Mouse (Mus musculus): ENCODE data around the gene Bbs4. TPM values are rescaled to one million over a fixed set of nuclear protein-coding genes. Genes with fewer than 3 reads are reported as not detected.
"Not testable (repeated sequence)": the region's sequence is repeated elsewhere in the genome, so short reads cannot be mapped to it uniquely, and the experiment has no call there.

Gene Bbs4
- 10.3 and 11.5 TPM in 2 replicates for polyA plus RNA-seq (2015; fragmentation: Nextera tagmentation; extraction: Ambion mirVana)

DNA sequence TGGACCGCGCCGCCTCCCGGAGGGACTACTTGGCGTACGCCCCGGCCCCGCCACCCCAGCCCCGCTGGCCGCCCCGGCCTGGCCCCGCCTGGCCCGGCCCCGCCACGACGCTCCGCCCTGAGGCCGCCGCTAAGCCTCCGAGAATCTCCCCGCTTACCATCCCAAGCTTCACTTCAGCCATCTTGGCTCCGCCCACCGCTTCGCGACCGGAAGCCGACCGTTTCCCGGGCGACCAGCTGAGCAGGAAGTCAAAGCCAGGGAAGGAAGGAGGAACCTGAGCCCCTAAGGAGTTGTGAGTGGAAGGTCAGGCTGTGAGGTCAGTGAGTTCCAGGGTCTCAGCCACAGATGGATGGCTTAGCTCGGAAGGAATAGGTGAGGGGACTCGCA is at the start of gene Bbs4:
Gene Bbs4 (minus strand): TSS at position 256 of the 387 bp plus-strand sequence.
- Histone ChIP-seq H3K9me3 (no peaks in the 10 kb centered on the region), H3K36me3 (no peaks in the 10 kb centered on the region), H3K27me3 (replicated peaks) (no peaks in the 10 kb centered on the region), H3K27ac (peak within 1 kb of the TSS; percentile 87), H3K4me1 (no peaks in the 10 kb centered on the region), H3K9ac (peak within 1 kb of the TSS; percentile 63), H3K4me3 (replicated peaks) (peak within 1 kb of the TSS; percentile 67), H3K4me2 (peak within 1 kb of the TSS; percentile 64)
- under 1% methylated on average over 32 of the region's 32 CpGs for WGBS
- ATAC-seq (ENCODE audit: insufficient read depth, low FRiP score, low read depth), result peak; percentile 98

- Histone ChIP-seq H3K4me3 (replicated peaks) (no peak overlapping the region), H3K4me2 (no peak overlapping the region), H3K9me3 (no peaks in the 10 kb centered on the region), H3K27ac (no peak overlapping the region), H3K36me3 (peaks cover 20% of the 10 kb centered on the region), H3K9ac (no peak overlapping the region), H3K27me3 (replicated peaks) (no peaks in the 10 kb centered on the region), H3K4me1 (no peaks in the 10 kb centered on the region)
- ATAC-seq (ENCODE audit: insufficient read depth, low FRiP score, low read depth), result no peak
- 73% methylated on average over 4 of the region's 4 CpGs for WGBS
Measured at GRCm38 (mm10) chr9:59389086-59389485, 35.8 kb upstream of the Bbs4 start.

GRCm38 (mm10) chr9:59388311-59388710 is 35.0 kb upstream of the Bbs4 start:
- 71% methylated on average over 1 of the region's 1 CpGs for WGBS
- Histone ChIP-seq H3K27me3 (replicated peaks) (no peaks in the 10 kb centered on the region), H3K27ac (no peak overlapping the region), H3K4me1 (no peaks in the 10 kb centered on the region), H3K9me3 (no peaks in the 10 kb centered on the region), H3K4me2 (no peak overlapping the region), H3K4me3 (replicated peaks) (no peak overlapping the region), H3K9ac (no peak overlapping the region), H3K36me3 (peaks cover 15% of the 10 kb centered on the region)
- no peak for ATAC-seq (ENCODE audit: insufficient read depth, low FRiP score, low read depth)

- peaks cover 8% of the 10 kb centered on the region; the same call in 1 of the 2 replicates for H3K36me3 ChIP-seq
- no peak for ATAC-seq (ENCODE audit: insufficient read depth, low FRiP score, low read depth)
- WGBS, result 50% methylated on average over 3 of the region's 3 CpGs
Measured at GRCm38 (mm10) chr9:59387461-59387860, 34.2 kb upstream of the Bbs4 start.

DNA sequence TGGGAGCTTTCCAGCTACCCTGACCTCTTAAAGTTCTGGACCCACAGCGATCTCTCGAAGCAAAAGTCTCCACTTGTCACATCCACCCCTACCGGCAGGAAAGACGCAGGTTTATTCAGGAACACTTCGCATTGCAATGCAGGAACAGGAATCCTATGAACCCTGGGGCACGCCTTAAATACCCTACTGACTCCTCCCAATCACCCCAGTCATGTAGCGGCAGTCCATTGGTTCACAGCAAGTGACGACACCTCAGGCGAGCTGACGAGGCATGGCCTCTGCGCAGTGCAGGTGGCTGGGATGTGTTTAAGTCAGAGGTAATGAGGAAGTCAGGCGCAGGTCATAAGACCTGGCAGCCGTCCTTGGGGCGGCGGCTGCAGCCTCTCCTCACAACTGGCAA is 22.3 kb upstream of the Bbs4 start:
- Histone ChIP-seq H3K9me3 (no peaks in the 10 kb centered on the region), H3K9ac (no peak overlapping the region), H3K4me3 (replicated peaks) (no peak overlapping the region), H3K4me1 (no peaks in the 10 kb centered on the region), H3K4me2 (no peak overlapping the region), H3K27me3 (replicated peaks) (no peaks in the 10 kb centered on the region), H3K36me3 (no peaks in the 10 kb centered on the region), H3K27ac (no peak overlapping the region)
- ATAC-seq (ENCODE audit: insufficient read depth, low FRiP score, low read depth), result no peak
- WGBS, result 91% methylated on average over 15 of the region's 15 CpGs

More at GRCm38 (mm10) chr9:59387461-59387860, 34.2 kb upstream of the Bbs4 start:
- no peak overlapping the region for H3K4me2 ChIP-seq
- no peaks in the 10 kb centered on the region for H3K9me3 ChIP-seq
- no peak overlapping the region for H3K27ac ChIP-seq
- H3K27me3 ChIP-seq (replicated peaks), result no peaks in the 10 kb centered on the region
- no peak overlapping the region for H3K4me3 ChIP-seq (replicated peaks)
- H3K4me1 ChIP-seq, result no peaks in the 10 kb centered on the region
- H3K9ac ChIP-seq, result no peak overlapping the region

- no peak overlapping the region for H3K9ac ChIP-seq
- no peak overlapping the region for H3K27ac ChIP-seq
- no peaks in the 10 kb centered on the region for H3K9me3 ChIP-seq
- no peaks in the 10 kb centered on the region for H3K27me3 ChIP-seq (replicated peaks)
- ATAC-seq (ENCODE audit: insufficient read depth, low FRiP score, low read depth), result no peak
- no peaks in the 10 kb centered on the region for H3K36me3 ChIP-seq
- H3K4me1 ChIP-seq, result no peaks in the 10 kb centered on the region
- no peak overlapping the region for H3K4me3 ChIP-seq (replicated peaks)
- no peak overlapping the region for H3K4me2 ChIP-seq
- WGBS, result 92% methylated on average over 9 of the region's 9 CpGs
Measured at GRCm38 (mm10) chr9:59369646-59370045, 16.3 kb upstream of the Bbs4 start.

DNA sequence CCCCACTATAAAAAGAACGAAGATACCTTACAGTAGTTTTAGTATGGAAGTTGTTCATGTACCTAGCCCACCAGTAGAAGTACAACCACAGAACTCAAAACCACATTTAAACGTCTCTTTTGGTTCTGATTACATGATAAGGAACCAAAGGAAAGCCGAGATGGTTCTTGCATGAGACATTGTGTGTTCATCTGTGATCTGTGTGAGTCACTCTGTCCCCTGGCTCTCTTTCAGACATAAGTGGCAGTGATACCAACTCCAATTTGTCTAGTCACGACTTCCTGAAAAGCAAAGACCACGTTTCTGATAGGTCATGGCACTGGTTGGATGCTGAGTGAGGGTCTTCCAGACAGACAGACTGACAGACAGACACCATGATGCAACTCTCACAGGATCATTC is 15.9 kb upstream of the Bbs4 start:
- Histone ChIP-seq H3K4me2 (no peak overlapping the region), H3K27ac (no peak overlapping the region), H3K27me3 (replicated peaks) (no peaks in the 10 kb centered on the region), H3K9me3 (no peaks in the 10 kb centered on the region), H3K9ac (no peak overlapping the region), H3K4me1 (no peaks in the 10 kb centered on the region), H3K4me3 (replicated peaks) (no peak overlapping the region), H3K36me3 (no peaks in the 10 kb centered on the region)
- no peak for ATAC-seq (ENCODE audit: insufficient read depth, low FRiP score, low read depth)
- WGBS, result 66% methylated on average over 5 of the region's 5 CpGs

DNA sequence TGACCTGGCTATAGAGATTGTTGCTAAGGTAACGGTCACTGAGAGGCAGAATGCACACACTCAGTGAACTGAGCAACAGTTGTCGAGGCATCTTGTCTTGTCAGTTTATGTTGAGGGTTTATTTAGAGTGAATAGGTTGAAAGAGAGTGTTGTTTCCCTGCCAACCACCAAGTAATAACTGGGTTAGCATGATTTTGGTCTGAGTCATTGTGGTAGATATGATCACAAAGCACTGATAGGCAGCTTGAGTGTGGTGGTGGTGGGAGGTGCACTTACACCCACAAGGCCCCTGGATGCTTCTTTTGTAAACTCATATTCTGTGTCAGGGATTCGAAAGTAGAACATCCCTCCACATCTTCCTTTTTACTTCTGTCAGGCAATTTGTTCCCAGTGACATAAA is 7.2 kb upstream of the Bbs4 start:
- not testable (repeated sequence) for H3K9me3 ChIP-seq; ATAC-seq (ENCODE audit: insufficient read depth, low FRiP score, low read depth); H3K9ac ChIP-seq; H3K4me1 ChIP-seq; H3K36me3 ChIP-seq; H3K27me3 ChIP-seq (replicated peaks); H3K4me3 ChIP-seq (replicated peaks); H3K4me2 ChIP-seq; H3K27ac ChIP-seq
- WGBS, result 67% methylated on average over 3 of the region's 3 CpGs

- H3K4me1 ChIP-seq; H3K4me2 ChIP-seq; ATAC-seq (ENCODE audit: insufficient read depth, low FRiP score, low read depth); H3K27me3 ChIP-seq (replicated peaks); H3K36me3 ChIP-seq; H3K4me3 ChIP-seq (replicated peaks); H3K27ac ChIP-seq; H3K9ac ChIP-seq; H3K9me3 ChIP-seq: not testable (repeated sequence)
- WGBS, result 57% methylated on average over 1 of the region's 1 CpGs
Measured at GRCm38 (mm10) chr9:59358041-59358440, 4.7 kb upstream of the Bbs4 start.

DNA sequence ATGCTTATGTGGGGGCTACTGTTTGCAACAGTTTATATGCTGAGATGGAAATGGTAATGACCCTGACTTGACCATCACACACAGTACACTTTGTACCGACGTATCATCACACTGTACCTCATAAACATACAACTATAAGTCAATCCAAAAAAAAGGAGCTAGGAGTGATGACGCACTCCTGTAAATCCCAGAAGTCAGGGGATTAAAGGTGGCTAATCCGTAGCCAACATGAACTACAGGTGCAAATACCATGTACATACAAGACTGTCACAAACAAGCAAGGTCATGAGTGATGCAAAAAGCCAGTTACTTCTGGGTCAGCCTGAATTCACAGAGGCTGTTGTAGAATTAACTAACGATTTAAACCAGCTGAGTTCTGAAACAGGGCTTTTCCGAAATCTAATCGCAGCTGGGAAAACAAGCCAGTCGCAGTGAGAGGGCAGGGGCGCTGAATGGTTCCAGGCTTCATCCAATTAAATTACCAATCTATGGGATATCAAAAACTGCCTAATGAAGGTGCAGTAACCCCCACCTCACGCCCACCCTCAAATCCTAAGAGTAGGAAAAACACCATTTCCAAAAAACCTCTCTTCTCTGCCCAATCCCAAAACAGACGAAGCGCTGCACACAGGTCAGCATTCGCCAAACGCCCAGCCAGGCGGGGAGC is 589 bp downstream of the Bbs4 start:
- H3K27ac ChIP-seq, result peak overlapping the region; percentile 87
- no peaks in the 10 kb centered on the region for H3K36me3 ChIP-seq
- no peaks in the 10 kb centered on the region for H3K4me1 ChIP-seq
- H3K4me2 ChIP-seq, result peak overlapping the region; percentile 64
- H3K9ac ChIP-seq, result peak overlapping the region; percentile 63
- ATAC-seq (ENCODE audit: insufficient read depth, low FRiP score, low read depth), result no peak
- 8% methylated on average over 15 of the region's 15 CpGs for WGBS
- H3K9me3 ChIP-seq, result no peaks in the 10 kb centered on the region
- H3K27me3 ChIP-seq (replicated peaks), result no peaks in the 10 kb centered on the region
- peak overlapping the region; percentile 67 for H3K4me3 ChIP-seq (replicated peaks)

GRCm38 (mm10) chr9:59346176-59346575 is 7.1 kb downstream of the Bbs4 start:
- 69% methylated on average over 2 of the region's 2 CpGs for WGBS

DNA sequence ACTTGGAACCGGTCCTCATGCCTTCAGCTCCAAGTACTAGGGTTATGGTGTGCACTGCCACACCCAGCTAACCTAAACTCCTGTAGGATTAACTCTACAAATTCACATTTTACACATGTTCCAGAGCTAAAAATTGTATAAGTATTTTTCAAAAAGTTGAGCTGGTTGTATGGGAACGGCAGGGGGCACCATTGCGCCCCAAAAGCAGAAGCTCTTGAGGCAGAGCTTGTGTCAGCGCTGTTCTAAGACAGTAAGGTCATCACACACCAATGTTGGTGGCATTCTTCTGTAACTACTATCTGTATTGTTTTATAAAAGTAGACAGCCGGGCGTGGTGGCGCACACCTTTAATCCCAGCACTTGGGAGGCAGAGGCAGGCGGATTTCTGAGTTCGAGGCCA is 13.3 kb downstream of the Bbs4 start:
- ATAC-seq (ENCODE audit: insufficient read depth, low FRiP score, low read depth), result no peak
- no peak overlapping the region for H3K4me3 ChIP-seq (replicated peaks)
- H3K27me3 ChIP-seq (replicated peaks), result no peaks in the 10 kb centered on the region
- H3K9me3 ChIP-seq, result no peaks in the 10 kb centered on the region
- H3K36me3 ChIP-seq, result peaks cover 3% of the 10 kb centered on the region; the same call in 1 of the 2 replicates
- H3K4me2 ChIP-seq, result no peak overlapping the region
- 89% methylated on average over 9 of the region's 9 CpGs for WGBS
- no peaks in the 10 kb centered on the region for H3K4me1 ChIP-seq
- H3K9ac ChIP-seq, result no peak overlapping the region
- H3K27ac ChIP-seq, result no peak overlapping the region

More at GRCm38 (mm10) chr9:59346176-59346575, 7.1 kb downstream of the Bbs4 start:
- Histone ChIP-seq H3K27ac (no peak overlapping the region), H3K27me3 (replicated peaks) (no peaks in the 10 kb centered on the region), H3K9ac (no peak overlapping the region), H3K4me3 (replicated peaks) (no peak overlapping the region), H3K4me2 (no peak overlapping the region), H3K36me3 (no peaks in the 10 kb centered on the region), H3K4me1 (no peaks in the 10 kb centered on the region), H3K9me3 (no peaks in the 10 kb centered on the region)
- no peak for ATAC-seq (ENCODE audit: insufficient read depth, low FRiP score, low read depth)

- no peak overlapping the region for H3K4me2 ChIP-seq
- H3K36me3 ChIP-seq, result peaks cover 3% of the 10 kb centered on the region; the same call in 1 of the 2 replicates
- H3K27ac ChIP-seq, result no peak overlapping the region
- no peak overlapping the region for H3K4me3 ChIP-seq (replicated peaks)
- H3K9me3 ChIP-seq, result no peaks in the 10 kb centered on the region
- H3K27me3 ChIP-seq (replicated peaks), result no peaks in the 10 kb centered on the region
- no peaks in the 10 kb centered on the region for H3K4me1 ChIP-seq
- 48% methylated on average over 5 of the region's 5 CpGs for WGBS
- no peak overlapping the region for H3K9ac ChIP-seq
- no peak for ATAC-seq (ENCODE audit: insufficient read depth, low FRiP score, low read depth)
Measured at GRCm38 (mm10) chr9:59339107-59339506, 14.2 kb downstream of the Bbs4 start.
